Mouse (Mus musculus) thymus, adult 18-20 months (tissue): ENCODE measurements around the gene Gm12184.
"Not testable (repeated sequence)": the region's sequence is repeated elsewhere in the genome, so short reads cannot be mapped to it uniquely, and the experiment has no call there.

Experiments used
- DNase-seq, 2 experiments: peaks; one replicate each; pipeline ENCODE4 v3.0.0; 2022; ENCODE audit warnings: mixed read lengths in 2 of 2

Gm12184 gene

GRCm38 (mm10) chr11:48846362-48846761, 19.9 kb upstream of the Gm12184 start:
- DNase-seq = not testable (repeated sequence)

- DNase-seq = no peak
Measured at GRCm38 (mm10) chr11:48845244-48845815, 18.9 kb upstream of the Gm12184 start.

DNA sequence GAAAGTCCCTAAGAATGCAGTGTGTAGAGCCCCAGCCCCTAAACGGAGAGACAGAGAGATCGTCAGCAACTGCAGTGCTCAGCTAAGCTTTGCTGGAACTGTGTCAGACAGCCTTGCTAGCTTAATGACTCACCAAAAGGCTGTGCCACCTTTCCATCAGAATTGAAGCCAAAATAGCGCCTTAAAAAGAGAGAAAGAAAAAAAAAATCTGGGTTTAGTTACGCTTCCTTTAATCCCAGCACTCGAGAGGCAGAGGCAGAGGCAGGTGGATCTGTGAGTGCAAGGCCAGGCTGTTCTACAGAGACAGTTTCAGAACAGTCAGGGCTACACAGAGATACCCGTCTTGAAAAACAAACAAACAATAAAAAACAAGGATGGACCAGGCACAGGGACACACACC, 17.9 kb upstream of the Gm12184 start:
- no peak for DNase-seq

DNA sequence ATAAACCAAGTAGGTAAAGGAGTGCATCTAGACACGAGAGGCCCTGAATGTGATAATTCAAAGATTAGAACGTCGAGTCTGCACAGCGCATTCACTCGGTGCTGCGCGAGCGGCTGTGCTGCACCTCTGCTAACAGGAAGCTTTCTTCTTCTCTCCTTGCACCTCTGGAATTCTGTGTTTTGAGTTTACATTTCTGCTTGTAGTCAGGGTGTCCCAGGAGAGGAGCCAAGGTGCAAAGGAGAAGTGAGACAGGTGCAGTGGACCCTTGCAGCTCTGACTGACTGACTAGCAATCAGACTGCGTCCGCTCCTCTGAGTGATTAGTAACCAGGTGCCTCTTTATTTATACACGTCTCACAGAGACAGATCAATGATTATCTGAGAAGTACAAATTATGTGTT, 16.7 kb upstream of the Gm12184 start:
- no peak for DNase-seq

DNA sequence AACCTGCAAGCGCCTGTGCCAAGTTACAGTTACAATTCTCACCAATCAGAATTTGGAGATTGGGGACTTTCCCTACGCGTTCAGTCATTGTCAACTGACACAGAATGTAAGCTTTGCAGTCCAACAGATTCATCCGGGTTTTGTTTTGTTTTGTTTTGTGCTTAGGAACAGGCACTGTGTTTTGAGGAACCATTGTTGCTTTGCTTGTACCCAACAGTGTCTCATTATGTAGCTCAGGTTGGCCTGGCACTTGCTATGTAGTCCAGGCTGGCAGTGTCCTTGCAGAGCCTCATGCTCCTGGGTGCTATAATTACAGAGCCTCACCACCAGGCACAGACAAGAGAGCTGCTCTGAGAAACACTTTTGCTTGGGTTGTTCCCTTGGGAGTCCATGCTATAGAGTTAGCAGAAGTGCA, 15.9 kb upstream of the Gm12184 start:
- no peak for DNase-seq

DNA sequence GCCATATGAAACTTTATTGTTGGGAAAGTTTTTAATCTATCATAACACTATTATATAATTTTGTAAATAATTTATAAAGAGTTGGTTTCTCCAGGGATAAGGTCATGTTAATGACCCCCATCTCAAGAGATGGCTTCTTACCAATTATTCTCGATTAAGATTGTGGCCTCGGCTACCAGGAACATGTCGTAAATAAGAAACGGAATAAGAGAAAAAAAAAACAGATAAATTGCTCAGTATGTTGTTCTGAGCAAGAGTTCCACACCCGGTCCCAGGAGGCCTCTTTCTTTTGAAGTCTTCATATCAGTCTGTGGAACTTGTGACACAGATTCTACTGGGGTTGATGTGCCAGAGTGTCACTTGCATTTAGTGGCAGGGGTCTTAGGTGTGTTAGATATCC, 14.8 kb upstream of the Gm12184 start:
- no peak for DNase-seq

DNA sequence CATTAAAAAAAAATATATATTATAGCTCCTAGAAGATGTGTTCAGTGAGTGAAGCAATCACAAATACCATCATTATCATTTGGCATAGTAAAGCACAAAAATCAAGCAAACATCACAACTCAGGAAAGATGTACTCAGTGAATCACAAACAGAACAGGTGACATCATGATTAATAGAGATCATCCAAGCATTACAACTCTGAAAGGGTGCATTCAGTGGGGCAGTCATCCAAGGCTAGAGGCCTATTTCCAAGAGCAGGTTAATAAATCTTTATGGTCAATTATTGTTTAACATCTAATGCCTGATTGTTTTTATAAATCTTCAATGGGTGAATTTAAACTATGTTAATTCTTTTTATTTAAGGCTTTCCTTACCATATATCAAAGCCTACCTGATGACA, 14.3 kb upstream of the Gm12184 start:
- no peak for DNase-seq

GRCm38 (mm10) chr11:48838879-48839680, 12.6 kb upstream of the Gm12184 start:
- DNase-seq = no peak

GRCm38 (mm10) chr11:48838181-48838797, 11.8 kb upstream of the Gm12184 start:
- no peak for DNase-seq

- DNase-seq = peak; percentile 33 to 39
Measured at GRCm38 (mm10) chr11:48837310-48838180, 11.1 kb upstream of the Gm12184 start.

- DNase-seq = no peak
Measured at GRCm38 (mm10) chr11:48836990-48837309, 10.5 kb upstream of the Gm12184 start.

DNA sequence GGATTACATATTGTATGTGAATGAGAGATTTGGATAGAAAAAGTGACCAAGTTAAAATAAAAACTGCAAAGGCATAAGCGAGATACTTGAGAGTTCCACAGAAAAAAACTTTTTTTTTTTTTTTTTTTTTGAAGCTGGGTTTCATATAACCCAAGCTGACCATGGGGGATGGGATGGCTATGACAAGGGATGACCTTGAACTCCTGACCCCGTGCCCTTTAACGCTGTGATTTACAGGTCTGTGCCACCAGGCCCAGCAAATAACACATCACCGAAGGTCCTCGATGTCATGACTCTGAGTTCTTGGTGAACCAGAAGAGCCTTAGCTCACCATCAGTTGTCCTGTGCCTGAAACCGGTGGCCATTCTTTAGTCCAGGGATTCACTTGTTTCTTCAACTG, 9.5 kb upstream of the Gm12184 start:
- DNase-seq = no peak

DNA sequence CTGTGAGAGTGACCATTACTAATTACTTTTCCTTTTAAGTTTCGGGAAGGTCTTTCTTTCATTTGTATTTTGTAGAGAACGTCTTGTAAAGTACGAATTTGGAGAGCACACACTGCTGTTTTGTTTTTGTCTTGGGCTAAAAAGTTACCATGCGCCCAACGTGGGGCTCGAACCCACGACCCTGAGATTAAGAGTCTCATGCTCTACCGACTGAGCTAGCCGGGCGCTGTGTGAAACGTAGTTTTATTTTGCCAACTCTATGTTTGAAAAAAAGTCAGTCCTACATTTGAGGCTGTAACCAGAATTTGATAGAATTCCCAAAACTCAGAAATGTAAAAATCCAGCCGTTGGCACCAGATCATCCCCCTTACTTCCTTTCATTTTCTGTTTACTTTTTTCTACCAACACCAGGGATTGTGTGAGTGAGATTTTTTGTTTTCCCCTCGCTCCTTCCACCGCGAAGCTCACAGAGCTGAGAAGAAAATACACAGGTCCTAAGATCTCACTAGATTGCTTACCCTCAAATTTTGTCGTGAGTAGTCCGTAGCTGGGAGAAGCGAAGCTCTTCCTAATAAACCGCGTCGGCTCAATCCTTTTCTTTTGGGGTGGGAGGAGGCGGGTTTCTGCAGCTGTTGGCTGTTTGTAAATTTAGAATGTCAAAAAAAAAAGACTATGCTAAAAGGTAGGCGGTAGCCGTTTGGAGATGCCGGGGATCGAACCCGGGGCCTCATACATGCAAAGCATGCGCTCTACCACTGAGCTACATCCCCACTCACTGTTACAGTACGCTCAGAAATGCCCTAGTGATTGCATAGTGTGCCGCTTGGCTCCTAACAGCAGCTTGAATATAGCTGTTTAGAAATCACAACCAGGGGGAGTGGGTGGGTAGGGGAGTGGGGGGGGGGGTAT, 7.5 kb upstream of the Gm12184 start:
- DNase-seq = peak; percentile 77 to 89

GRCm38 (mm10) chr11:48833078-48833730, 6.7 kb upstream of the Gm12184 start:
- no peak for DNase-seq

- DNase-seq = no peak
Measured at GRCm38 (mm10) chr11:48831273-48831672, 4.8 kb upstream of the Gm12184 start.

DNA sequence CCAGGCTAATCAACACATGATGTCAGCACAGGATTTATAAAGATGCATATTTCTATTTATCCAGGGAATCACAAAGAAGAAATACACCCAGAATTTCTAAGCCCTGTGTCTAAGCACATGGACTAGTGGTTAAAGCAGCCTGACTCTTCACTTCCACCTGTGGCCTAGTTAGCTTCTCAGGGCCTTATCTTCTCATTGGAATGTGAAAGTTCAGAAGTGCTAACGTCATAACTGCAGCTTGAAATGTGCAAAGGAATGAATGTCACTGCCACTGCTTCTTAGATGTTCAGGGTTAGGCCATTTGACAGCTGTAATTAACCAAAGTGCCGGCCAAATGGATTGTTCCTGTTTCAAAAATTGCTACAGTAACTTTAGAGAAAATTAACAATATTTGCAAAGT, 3.8 kb upstream of the Gm12184 start:
- DNase-seq = no peak

- DNase-seq = no peak
Measured at GRCm38 (mm10) chr11:48827926-48828325, 1.5 kb upstream of the Gm12184 start.

GRCm38 (mm10) chr11:48826752-48827096, 269 bp upstream of the Gm12184 start:
- DNase-seq = no peak

DNA sequence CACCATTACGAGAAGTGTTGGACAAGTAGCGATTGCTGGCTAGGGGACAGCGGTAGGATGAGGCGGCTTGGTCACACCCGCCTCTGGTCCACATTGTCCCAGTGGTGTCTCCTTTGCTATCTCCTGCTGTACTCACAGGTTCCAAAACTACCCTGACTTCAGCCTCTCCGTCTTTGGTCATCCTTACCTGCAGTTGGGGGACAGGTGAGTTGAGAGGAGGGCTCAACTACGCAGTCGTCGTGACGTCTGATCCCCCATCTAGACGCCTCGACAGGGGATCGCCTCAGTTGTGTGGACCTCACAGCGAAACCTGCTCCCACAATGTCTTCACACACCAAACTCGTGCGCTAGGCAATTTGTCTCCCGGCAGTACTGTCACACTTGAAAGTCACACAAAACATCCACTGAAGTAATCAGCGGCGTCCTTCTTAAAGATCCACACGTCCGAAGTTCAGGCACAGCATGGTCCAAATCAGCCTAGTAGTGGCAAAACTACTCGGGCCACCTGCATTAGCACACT, 2.1 kb downstream of the Gm12184 start:
- DNase-seq = no peak

- DNase-seq = peak; percentile 22 to 55
Measured at GRCm38 (mm10) chr11:48823536-48823972, 2.9 kb downstream of the Gm12184 start.

DNA sequence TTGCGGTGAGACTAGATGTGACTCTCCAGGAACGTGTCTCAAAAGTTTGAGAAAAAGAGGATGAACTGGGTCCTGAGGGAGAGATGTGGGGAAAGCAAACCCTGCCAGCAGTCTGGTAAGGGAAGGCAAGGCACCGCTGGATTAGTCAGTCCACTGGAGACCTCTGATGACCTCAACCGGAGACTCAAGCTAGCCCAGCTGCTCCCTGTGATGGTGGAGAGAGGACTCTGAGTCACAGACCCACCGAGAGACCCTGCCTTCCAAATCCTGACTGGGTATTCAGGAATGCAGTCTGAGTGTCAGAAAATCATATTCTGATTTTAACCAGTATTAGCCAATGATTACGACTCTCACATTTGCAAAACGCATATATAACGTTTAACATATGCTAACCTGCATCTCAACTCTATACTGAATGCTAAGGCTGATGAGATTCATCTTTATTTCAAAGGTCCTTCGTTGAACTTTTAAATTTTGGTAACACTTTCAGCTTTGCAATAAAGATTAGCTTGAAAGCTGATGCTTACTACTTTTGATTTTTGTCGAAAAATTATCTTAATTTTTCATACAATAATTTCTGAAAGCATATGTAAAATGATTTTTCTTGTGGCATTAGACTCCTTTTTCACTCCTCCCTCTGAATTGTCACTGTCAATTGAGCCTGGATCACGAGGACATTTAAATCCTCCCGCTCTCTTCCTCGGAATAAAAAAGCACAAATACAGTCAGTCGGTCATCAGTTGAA, 3.5 kb downstream of the Gm12184 start:
- DNase-seq = no peak
